Mouse (Mus musculus) lung, embryonic 16.5 days (tissue): ENCODE results near the gene Ssu72. TPM values are rescaled to one million over a fixed set of nuclear protein-coding genes. Genes with fewer than 3 reads are reported as not detected.

Source experiments
- ATAC-seq: fragments of 200-750 bp; cut with Nextera tagmentation; 2 replicates; pipeline ENCODE4 v1.8.0; 2017; ENCODE audit warnings: low read depth, mild to moderate bottlenecking, moderate library complexity
- H3K27ac ChIP-seq: fragments of 300-500 bp; sonication (generic); 2 replicates; pipeline ENCODE4 v1.5.1; 2014; ENCODE audit warnings: mild to moderate bottlenecking, control low read depth, low read length
- H3K27me3 ChIP-seq: fragments of 300-500 bp; sonication (generic); 2 replicates; pipeline ENCODE4 v1.6.1; 2014; ENCODE audit warnings: low read depth, low read length, mixed read lengths; ENCODE audit not compliant: control insufficient read depth, insufficient read depth
- H3K36me3 ChIP-seq: fragments of 300-500 bp; sonication (generic); 2 replicates; pipeline ENCODE4 v1.6.1; 2014; ENCODE audit warnings: low read length; ENCODE audit not compliant: control insufficient read depth, insufficient read depth
- H3K4me1 ChIP-seq: fragments of 300-500 bp; sonication (generic); replicated peaks from 2 replicates; pipeline ENCODE4 v1.6.1; 2014; ENCODE audit warnings: low read length, mixed read lengths; ENCODE audit not compliant: control insufficient read depth, insufficient read depth
- H3K4me2 ChIP-seq: fragments of 300-500 bp; sonication (generic); 2 replicates; pipeline ENCODE4 v1.6.1; 2014; ENCODE audit warnings: low read depth, low read length, control low read depth
- H3K4me3 ChIP-seq: fragments of 300-500 bp; sonication (generic); 2 replicates; pipeline ENCODE4 v1.5.1; 2014; ENCODE audit warnings: mild to moderate bottlenecking, low read length, control low read depth
- H3K9ac ChIP-seq: fragments of 300-500 bp; sonication (generic); 2 replicates; pipeline ENCODE4 v1.6.1; 2014; ENCODE audit warnings: low read length, control low read depth
- H3K9me3 ChIP-seq: fragments of 300-500 bp; sonication (generic); 2 replicates; pipeline ENCODE4 v1.6.1; 2016; ENCODE audit warnings: low read length; ENCODE audit not compliant: control insufficient read depth
- WGBS: fragments of 180-500 bp; shearing (Covaris S2); extraction: QIAGEN DNeasy Blood & Tissue Kit; methylation state at CpG from one replicate; pipeline ENCODE4 v1.1.7; 2014; 5-methylcytosine and 5-hydroxymethylcytosine counted together
- polyA plus RNA-seq: library from polyadenylated mRNA; unstranded; fragments of >200 nt; fragmentation: Nextera tagmentation; extraction: Ambion mirVana; gene quantifications from 2 replicates; pipeline ENCODE4 v1.2.1, GENCODE M21; 2015

Gene Ssu72
- polyA plus RNA-seq, 1 experiment from 2014 or later = 148 TPM

GRCm38 (mm10) chr4:155759862-155760612 is 55.4 kb downstream of the Ssu72 start:
- no peaks in the 10 kb centered on the region for H3K27me3 ChIP-seq
- peak overlapping the region; percentile 98 for H3K4me2 ChIP-seq
- peak overlapping the region; percentile 82 for H3K9ac ChIP-seq
- WGBS = 2% methylated on average over 10 of the region's 10 CpGs
- H3K27ac ChIP-seq = peak overlapping the region; percentile 31; the same call in 1 of the 2 replicates
- peaks cover 4% of the 10 kb centered on the region for H3K36me3 ChIP-seq
- H3K9me3 ChIP-seq = no peaks in the 10 kb centered on the region
- peak overlapping the region; percentile 85 for H3K4me3 ChIP-seq
- peaks cover 18% of the 10 kb centered on the region for H3K4me1 ChIP-seq
- no peak; the same call in 1 of the 2 replicates for ATAC-seq

- under 1% methylated on average over 63 of the region's 68 CpGs for WGBS
These were observed 56.2 kb downstream of the Ssu72 start, which contains the start of gene Atad3a for GRCm38 (mm10) chr4:155760613-155761355. Atad3a (minus strand) TSS chr4:155761093.

GRCm38 (mm10) chr4:155761356-155762099 is 56.9 kb downstream of the Ssu72 start:
- Histone ChIP-seq H3K36me3 (peaks cover under 1% of the 10 kb centered on the region), H3K9ac (peak overlapping the region; percentile 81), H3K27ac (peak overlapping the region; percentile 45; the same call in 1 of the 2 replicates), H3K4me1 (peaks cover 18% of the 10 kb centered on the region), H3K4me2 (peak overlapping the region; percentile 98), H3K27me3 (no peaks in the 10 kb centered on the region), H3K9me3 (no peaks in the 10 kb centered on the region), H3K4me3 (peak overlapping the region; percentile 85)
- 2% methylated on average over 28 of the region's 28 CpGs for WGBS
- ATAC-seq = 0 out of 2 replicates have a peak, but pooled peaks have one; percentile 3

More at GRCm38 (mm10) chr4:155760613-155761355, 56.2 kb downstream of the Ssu72 start, which contains the start of gene Atad3a:
- no peaks in the 10 kb centered on the region for H3K9me3 ChIP-seq
- no peaks in the 10 kb centered on the region for H3K27me3 ChIP-seq
- peak within 1 kb of the TSS; percentile 85 for H3K4me3 ChIP-seq
- H3K27ac ChIP-seq = peak within 1 kb of the TSS; percentile 45
- H3K4me2 ChIP-seq = peak within 1 kb of the TSS; percentile 98
- peaks cover 4% of the 10 kb centered on the region for H3K36me3 ChIP-seq
- H3K4me1 ChIP-seq = peaks cover 18% of the 10 kb centered on the region
- ATAC-seq = peak; percentile 99
- H3K9ac ChIP-seq = peak within 1 kb of the TSS; percentile 82

- Histone ChIP-seq H3K4me1 (peaks cover 18% of the 10 kb centered on the region), H3K36me3 (no peaks in the 10 kb centered on the region), H3K9me3 (no peaks in the 10 kb centered on the region), H3K4me3 (no peak overlapping the region), H3K4me2 (no peak overlapping the region), H3K27ac (no peak overlapping the region), H3K27me3 (no peaks in the 10 kb centered on the region), H3K9ac (no peak overlapping the region)
- 78% methylated on average over 3 of the region's 3 CpGs for WGBS
- ATAC-seq = no peak
These were observed 57.8 kb downstream of the Ssu72 start for GRCm38 (mm10) chr4:155762357-155762756.

GRCm38 (mm10) chr4:155769496-155769879 is 64.9 kb downstream of the Ssu72 start:
- Histone ChIP-seq H3K27ac (no peak overlapping the region), H3K9ac (peak overlapping the region; percentile 75; the same call in 1 of the 2 replicates), H3K9me3 (no peaks in the 10 kb centered on the region), H3K4me2 (peak overlapping the region; percentile 74), H3K4me3 (peak overlapping the region; percentile 53), H3K36me3 (no peaks in the 10 kb centered on the region), H3K27me3 (peaks cover 17% of the 10 kb centered on the region), H3K4me1 (peaks cover 14% of the 10 kb centered on the region)
- 57% methylated on average over 5 of the region's 5 CpGs for WGBS
- no peak for ATAC-seq

- H3K9me3 ChIP-seq = no peaks in the 10 kb centered on the region
- peak overlapping the region; percentile 75 for H3K9ac ChIP-seq
- H3K36me3 ChIP-seq = no peaks in the 10 kb centered on the region
- H3K4me2 ChIP-seq = peak overlapping the region; percentile 74
- ATAC-seq = peak; percentile 91
- WGBS = 1% methylated on average over 39 of the region's 39 CpGs
- peaks cover 17% of the 10 kb centered on the region for H3K27me3 ChIP-seq
- H3K4me3 ChIP-seq = peak overlapping the region; percentile 53
- H3K4me1 ChIP-seq = peaks cover 19% of the 10 kb centered on the region
- H3K27ac ChIP-seq = peak overlapping the region; percentile 30; the same call in 1 of the 2 replicates
These were observed 65.4 kb downstream of the Ssu72 start for GRCm38 (mm10) chr4:155769880-155770512.

GRCm38 (mm10) chr4:155770626-155771025 is 66.0 kb downstream of the Ssu72 start:
- Histone ChIP-seq H3K27ac (no peak overlapping the region), H3K9ac (peak overlapping the region; percentile 75), H3K9me3 (no peaks in the 10 kb centered on the region), H3K4me2 (peak overlapping the region; percentile 74), H3K27me3 (peaks cover 17% of the 10 kb centered on the region), H3K4me1 (peaks cover 24% of the 10 kb centered on the region), H3K36me3 (no peaks in the 10 kb centered on the region), H3K4me3 (peak overlapping the region; percentile 53)
- no peak for ATAC-seq
- 31% methylated on average over 24 of the region's 24 CpGs for WGBS

- peaks cover 17% of the 10 kb centered on the region for H3K27me3 ChIP-seq
- no peak for ATAC-seq
- no peak overlapping the region for H3K4me2 ChIP-seq
- no peaks in the 10 kb centered on the region for H3K9me3 ChIP-seq
- no peak overlapping the region for H3K27ac ChIP-seq
- H3K4me3 ChIP-seq = no peak overlapping the region
- H3K4me1 ChIP-seq = peaks cover 32% of the 10 kb centered on the region
- 55% methylated on average over 2 of the region's 2 CpGs for WGBS
- no peaks in the 10 kb centered on the region for H3K36me3 ChIP-seq
- H3K9ac ChIP-seq = no peak overlapping the region
These were observed 67.1 kb downstream of the Ssu72 start for GRCm38 (mm10) chr4:155771706-155772105.
